Mouse (Mus musculus) ES-E14 (cell line): ENCODE results near the gene Mgat4c. TPM values are rescaled to one million over a fixed set of nuclear protein-coding genes. Genes with fewer than 3 reads are reported as not detected.

Experiments
- DNase-seq: peaks from one replicate; pipeline ENCODE4 v3.0.0-alpha.2; 2013; ENCODE audit warnings: low read depth, low spot score
- H3K27ac ChIP-seq: 2 replicates; pipeline ENCODE4 v1.5.1; 2012; ENCODE audit warnings: low read depth, mild to moderate bottlenecking, low read length, moderate library complexity, mixed read lengths; ENCODE audit not compliant: poor library complexity, insufficient read depth, severe bottlenecking
- H3K36me3 ChIP-seq: 2 replicates; pipeline ENCODE4 v1.6.1; 2012; ENCODE audit warnings: mild to moderate bottlenecking, low read length, moderate library complexity, mixed read lengths; ENCODE audit not compliant: control insufficient read depth, poor library complexity, insufficient read depth, severe bottlenecking
- H3K4me1 ChIP-seq, 2 experiments: fragments of 150-350 bp in 1 of 2; sonication (generic) in 1 of 2; 2 replicates each; pipeline ENCODE4 v1.6.1; 2012; ENCODE audit warnings: low read length in 2 of 2, mild to moderate bottlenecking in 1 of 2, mixed read lengths in 1 of 2; ENCODE audit not compliant: control insufficient read depth in 2 of 2, insufficient read depth in 2 of 2, poor library complexity in 1 of 2
- H3K4me3 ChIP-seq, 2 experiments: fragments of 150-350 bp in 1 of 2; sonication (generic) in 1 of 2; 2 replicates each; pipeline ENCODE4 v1.5.1; 2012; ENCODE audit warnings: low read length in 2 of 2, low read depth in 1 of 2, mild to moderate bottlenecking in 1 of 2, mixed read lengths in 1 of 2; ENCODE audit not compliant: insufficient read depth in 1 of 2, poor library complexity in 1 of 2, severe bottlenecking in 1 of 2
- H3K9ac ChIP-seq: 2 replicates; pipeline ENCODE4 v1.6.1; 2012; ENCODE audit warnings: low read depth, mild to moderate bottlenecking, low read length, mixed read lengths; ENCODE audit not compliant: poor library complexity, insufficient read depth, severe bottlenecking
- H3K9me3 ChIP-seq: fragments of 150-350 bp; sonication (generic); 2 replicates; pipeline ENCODE4 v1.6.1; 2012; ENCODE audit warnings: low read depth, mild to moderate bottlenecking, low read length; ENCODE audit not compliant: control insufficient read depth, insufficient read depth
- CHD2 ChIP-seq: IDR thresholded peaks from 2 replicates; pipeline ENCODE4 v1.6.1; 2014; ENCODE audit warnings: mild to moderate bottlenecking, low read depth, low read length, inconsistent platforms
- HCFC1 ChIP-seq: IDR thresholded peaks from 2 replicates; pipeline ENCODE4 v1.6.1; 2012; ENCODE audit warnings: low read length, inconsistent platforms, borderline replicate concordance; ENCODE audit not compliant: insufficient read depth
- MAFK ChIP-seq: IDR thresholded peaks from 2 replicates; pipeline ENCODE4 v1.6.1; 2014; ENCODE audit warnings: mild to moderate bottlenecking, low read depth, low read length, inconsistent platforms; ENCODE audit not compliant: insufficient read depth
- ZC3H11A ChIP-seq: IDR thresholded peaks from 2 replicates; pipeline ENCODE4 v1.6.1; 2012; ENCODE audit warnings: low read depth, mild to moderate bottlenecking, inconsistent platforms, low read length, borderline replicate concordance
- ZNF384 ChIP-seq: IDR thresholded peaks from 2 replicates; pipeline ENCODE4 v1.6.1; 2012; ENCODE audit warnings: low read depth, low read length, inconsistent platforms
- in situ Hi-C, 2 experiments: fragments of 600-800 bp; cut with MboI; formaldehyde crosslinking; loops; one replicate each; pipeline ENCODE4 v1.15.1; 2025; ENCODE audit warnings: low sequenced_read_pairs in 2 of 2, inconsistent platforms in 1 of 2; ENCODE audit not compliant: unreplicated experiment in 2 of 2
- total RNA-seq: library from RNA; depleted of rRNA; stranded (reverse); fragments of 300-350 nt; gene quantifications from 2 replicates; pipeline ENCODE4 v1.2.3, GENCODE M21; 2012

The Mgat4c gene
- total RNA-seq, 1 experiment: 1.2 TPM

DNA sequence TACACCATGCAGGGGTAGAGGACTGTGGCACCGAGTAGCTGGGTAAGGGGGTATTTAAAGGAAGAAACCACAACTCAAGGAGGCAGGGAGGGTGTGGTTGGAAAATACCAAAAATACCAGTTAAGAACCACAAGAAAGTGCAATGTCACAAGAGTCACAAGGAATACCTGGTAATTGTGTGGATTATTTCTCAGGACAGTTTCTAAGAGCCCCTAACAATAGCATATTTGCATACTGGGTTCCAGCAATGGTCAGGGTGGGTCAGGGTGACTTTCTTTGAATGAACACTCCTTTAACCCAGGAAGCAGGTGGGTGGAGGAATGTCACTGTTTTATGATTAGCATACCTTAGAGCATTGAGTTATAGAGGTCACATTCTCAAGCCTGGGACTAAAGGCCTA lies 689.3 kb downstream of the Mgat4c start:
- no peaks in the 10 kb centered on the region for H3K9me3 ChIP-seq
- in situ Hi-C loops: no loop called here
- no peaks in the 10 kb centered on the region for H3K36me3 ChIP-seq
- H3K9ac ChIP-seq: no peak overlapping the region
- TF ChIP-seq CHD2 (no peak), MAFK (0 out of 2 replicates have a peak, but pooled peaks have one; percentile 29)
- DNase-seq: no peak
- H3K4me3 ChIP-seq: no peak overlapping the region
- H3K27ac ChIP-seq: peak overlapping the region; percentile 82
- H3K4me1 ChIP-seq: peaks cover 0 to 7% of the 10 kb centered on the region in 2 experiments; a peak in 1 of 4 replicates

- DNase-seq: no peak
- H3K9me3 ChIP-seq: no peaks in the 10 kb centered on the region
- peaks cover 0 to 7% of the 10 kb centered on the region in 2 experiments; a peak in 1 of 4 replicates for H3K4me1 ChIP-seq
- no peak overlapping the region for H3K9ac ChIP-seq
- TF ChIP-seq HCFC1 (no peak), ZNF384 (no peak), ZC3H11A (no peak), CHD2 (no peak), MAFK (no peak)
- in situ Hi-C loops: no loop called here
- H3K4me3 ChIP-seq: no peak overlapping the region
- H3K36me3 ChIP-seq: no peaks in the 10 kb centered on the region
- peak overlapping the region; percentile 22; the same call in 1 of the 2 replicates for H3K27ac ChIP-seq
Measured at GRCm38 (mm10) chr10:102372111-102372510, 690.8 kb downstream of the Mgat4c start.

DNA sequence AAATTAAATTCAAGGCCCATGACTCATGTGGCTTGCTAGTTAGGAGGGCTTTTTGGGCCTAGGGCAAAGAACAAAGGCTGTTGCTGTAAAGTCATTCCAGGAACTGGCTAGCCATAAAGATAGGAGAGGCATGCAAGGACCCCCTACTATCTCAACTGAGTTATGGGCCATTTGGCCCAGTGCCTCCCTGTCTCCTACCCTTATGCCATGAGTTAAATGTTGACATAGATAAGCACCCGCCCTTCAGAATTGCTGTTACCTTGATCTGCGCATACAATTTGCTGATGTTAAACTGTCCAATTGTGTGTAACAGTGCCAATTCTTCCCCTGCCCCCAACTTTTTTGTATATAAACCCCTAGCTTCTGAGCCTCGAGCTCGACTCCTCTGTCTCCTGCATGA lies 692.8 kb downstream of the Mgat4c start:
- no peaks in the 10 kb centered on the region for H3K9me3 ChIP-seq
- in situ Hi-C loops: no loop called here
- peaks cover 0 to 7% of the 10 kb centered on the region in 2 experiments; a peak in 1 of 4 replicates for H3K4me1 ChIP-seq
- H3K4me3 ChIP-seq: no peak overlapping the region
- no peaks in the 10 kb centered on the region for H3K36me3 ChIP-seq
- no peak for TF ChIP-seq MAFK
- TF ChIP-seq ZNF384: no peak
- no peak for TF ChIP-seq CHD2
- TF ChIP-seq ZC3H11A: no peak
- no peak for TF ChIP-seq HCFC1
- H3K9ac ChIP-seq: no peak overlapping the region
- no peak for DNase-seq
- H3K27ac ChIP-seq: no peak overlapping the region

DNA sequence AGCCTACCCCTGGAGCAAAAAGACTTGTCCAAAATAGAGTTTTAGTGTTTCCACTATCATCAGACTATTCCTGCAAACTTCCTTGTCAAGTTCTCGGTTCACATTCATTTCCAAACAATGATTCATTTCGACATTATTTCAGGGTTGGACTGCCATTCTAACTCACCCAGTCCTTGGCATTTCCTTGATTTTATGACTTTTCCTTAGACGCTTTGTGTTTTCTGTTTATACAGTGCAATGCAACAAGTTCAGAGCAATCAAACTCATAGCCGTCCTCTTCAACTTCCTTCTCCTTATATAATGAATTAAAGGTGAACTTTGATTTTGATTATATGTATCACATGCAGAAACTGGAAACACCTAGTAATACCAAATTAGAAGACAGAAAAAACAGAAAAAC lies 696.1 kb downstream of the Mgat4c start:
- Histone ChIP-seq H3K4me1 (peaks cover 0 to 2% of the 10 kb centered on the region in 2 experiments; a peak in 1 of 4 replicates), H3K9ac (no peak overlapping the region), H3K27ac (no peak overlapping the region), H3K4me3 (no peak overlapping the region), H3K36me3 (no peaks in the 10 kb centered on the region), H3K9me3 (no peaks in the 10 kb centered on the region)
- in situ Hi-C loops: no loop called here
- TF ChIP-seq ZC3H11A: no peak
- TF ChIP-seq ZNF384: no peak
- no peak for TF ChIP-seq MAFK
- TF ChIP-seq CHD2: no peak
- no peak for TF ChIP-seq HCFC1
- no peak for DNase-seq

DNA sequence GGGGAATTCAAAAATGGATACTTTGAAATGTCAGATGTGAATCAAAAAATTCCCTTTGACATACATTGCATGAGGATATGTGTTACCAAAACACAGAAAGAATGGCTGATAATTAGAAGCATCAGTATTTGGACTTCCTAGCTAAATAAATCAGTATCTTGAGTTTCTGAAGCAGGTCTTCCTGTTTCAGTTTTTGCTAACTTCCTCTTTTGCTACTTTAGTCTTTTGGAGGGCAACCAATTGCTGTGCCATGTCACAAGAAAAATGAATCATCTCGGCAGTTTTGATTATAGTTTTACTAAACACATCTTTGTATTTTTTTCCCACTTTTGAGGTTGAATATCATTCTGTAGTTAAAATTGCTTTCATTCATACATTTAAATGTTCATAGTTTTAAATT lies 707.9 kb downstream of the Mgat4c start:
- no peaks in the 10 kb centered on the region for H3K4me1 ChIP-seq
- TF ChIP-seq MAFK (no peak), CHD2 (no peak), ZNF384 (no peak), ZC3H11A (no peak)

More for the DNA sequence above, 707.9 kb downstream of the Mgat4c start:
- Histone ChIP-seq H3K36me3 (no peaks in the 10 kb centered on the region), H3K27ac (no peak overlapping the region), H3K9me3 (no peaks in the 10 kb centered on the region), H3K9ac (no peak overlapping the region), H3K4me3 (no peak overlapping the region)
- in situ Hi-C loops: no loop called here
- no peak for DNase-seq
